In the genomic region with DNA sequence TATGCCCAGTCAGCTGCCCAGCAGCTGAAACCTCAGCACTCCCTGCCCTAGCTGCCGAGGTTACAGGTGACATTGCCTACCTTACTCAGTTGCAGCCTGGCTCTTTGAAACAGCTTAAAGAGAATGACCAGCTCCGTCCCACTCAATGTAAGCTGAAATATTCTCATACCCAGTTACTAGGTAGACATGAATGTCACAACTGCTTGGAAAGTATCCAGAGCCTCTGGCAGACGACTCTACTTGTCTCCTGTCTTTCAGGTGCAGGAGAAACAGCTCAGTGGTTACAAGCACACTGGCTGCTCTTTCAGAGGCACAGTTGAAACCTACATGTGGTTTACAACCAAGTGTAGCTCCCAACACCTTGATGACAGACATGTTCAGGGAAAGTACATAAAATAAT, we compare ENCODE assay signal across 25 mouse cellular contexts. TPM values are rescaled to one million over a fixed set of nuclear protein-coding genes. Genes with fewer than 3 reads are reported as not detected.
DNase-seq lines count a peak whose midpoint lies in the region; ATAC-seq and TF ChIP-seq lines count a peak whose summit lies in the region.
"Had no signal": no experiment of that assay in that cellular context is flagged by ENCODE, and none has a peak within 500 bp of the region (broad histone marks: within the 10 kb centered on the region; RNA-seq: fewer than 3 reads in every experiment).

No protein-coding gene starts in this region.

- peak; percentile 53 for DNase-seq in heart, adult 11 months
- no peak for DNase-seq in heart, postnatal 14 days
- peak; percentile 62 for DNase-seq in liver, adult 2 months (ENCODE audit: extremely low read depth, low read depth, low spot score)
- no peak for DNase-seq in liver
- DNase-seq in stomach, postnatal 0 days (ENCODE audit: low spot score), result no peak
- DNase-seq: adrenal gland, adult 8-10 months; adrenal gland, postnatal 14 days; adrenal gland, postnatal 36 days; B cell, adult 2 months; cerebellum, adult 11-12 months; cerebellum, adult 2 months; cerebellum, adult 9-10 months; cerebellum, postnatal 10 days; cerebellum, postnatal 25 days had no signal

- TF ChIP-seq EP300 in stomach, postnatal 0 days (optimal IDR thresholded peaks at IDR 0.05), result no peak

- no peak overlapping the region for H3K4me3 ChIP-seq in liver, adult 2 months (ENCODE audit: insufficient read depth, low read depth, low read length)
- H3K4me3 ChIP-seq in stomach, postnatal 0 days (ENCODE audit: low read depth, low read length), result no peak overlapping the region
- H3K4me3 ChIP-seq: embryonic facial prominence, embryonic 10.5 days; embryonic facial prominence, embryonic 12.5 days; forebrain, embryonic 10.5 days; forebrain, embryonic 12.5 days had no signal

- TF ChIP-seq CTCF in liver, adult 2 months (IDR thresholded peaks at IDR 0.05; ENCODE audit: low read depth, low read length), result no peak
- no peak for TF ChIP-seq CTCF in stomach, postnatal 0 days (IDR thresholded peaks at IDR 0.05; ENCODE audit: low read depth)

- H3K4me1 ChIP-seq in liver, adult 2 months (ENCODE audit: control insufficient read depth, insufficient read depth, low read length), result no peaks in the 10 kb centered on the region
- no peaks in the 10 kb centered on the region for H3K4me1 ChIP-seq in stomach, postnatal 0 days (replicated peaks; ENCODE audit: control insufficient read depth, insufficient read depth)
- H3K4me1 ChIP-seq: embryonic facial prominence, embryonic 10.5 days; embryonic facial prominence, embryonic 12.5 days; forebrain, embryonic 10.5 days; forebrain, embryonic 12.5 days had no signal

- intact Hi-C loops in heart, postnatal 14 days (cut with DNase I), result no loop called here

- no peak overlapping the region for H3K9ac ChIP-seq in liver, adult 2 months (ENCODE audit: low read depth, low read length)
- H3K9ac ChIP-seq in stomach, postnatal 0 days (ENCODE audit: low read length), result no peak overlapping the region
- H3K9ac ChIP-seq: embryonic facial prominence, embryonic 12.5 days; forebrain, embryonic 12.5 days had no signal

- H3K36me3 ChIP-seq in liver, adult 2 months (ENCODE audit: control insufficient read depth, insufficient read depth, low read length), result peaks cover 53% of the 10 kb centered on the region
- peaks cover 3% of the 10 kb centered on the region for H3K36me3 ChIP-seq in stomach, postnatal 0 days (ENCODE audit: control insufficient read depth, insufficient read depth, low read length)

- H3K4me2 ChIP-seq in stomach, postnatal 0 days (replicated peaks; ENCODE audit: low read depth), result no peak overlapping the region
- H3K4me2 ChIP-seq: embryonic facial prominence, embryonic 12.5 days; forebrain, embryonic 12.5 days had no signal

- no peaks in the 10 kb centered on the region for H3K79me2 ChIP-seq in liver, adult 2 months (ENCODE audit: control insufficient read depth, insufficient read depth, low read length)

- WGBS in liver, adult 2 months, result 39% methylated on average over 3 of the region's 3 CpGs
- 79% methylated on average over 3 of the region's 3 CpGs for WGBS in stomach, postnatal 0 days

- H3K27me3 ChIP-seq in liver, adult 2 months (ENCODE audit: control insufficient read depth, insufficient read depth, low read length), result no peaks in the 10 kb centered on the region
- no peaks in the 10 kb centered on the region for H3K27me3 ChIP-seq in stomach, postnatal 0 days (ENCODE audit: control insufficient read depth, insufficient read depth, low read length)
- H3K27me3 ChIP-seq: CH12.LX; embryonic facial prominence, embryonic 12.5 days; forebrain, embryonic 12.5 days; Patski had no signal

- no peak for ATAC-seq in stomach, postnatal 0 days (ENCODE audit: low FRiP score, low TSS enrichment)
- ATAC-seq: activated CD4-positive, CD25-positive, alpha-beta regulatory T cell, adult 4 months; CD4-positive, CD25-positive, alpha-beta regulatory T cell, adult 4 months; forebrain, embryonic 14.5 days; forebrain, embryonic 16.5 days; Patski had no signal

- no peak overlapping the region for H3K27ac ChIP-seq in liver, adult 2 months (replicated peaks; ENCODE audit: insufficient read depth, low read depth, low read length)
- H3K27ac ChIP-seq in stomach, postnatal 0 days (replicated peaks), result no peak overlapping the region
- H3K27ac ChIP-seq: embryonic facial prominence, embryonic 10.5 days; embryonic facial prominence, embryonic 12.5 days; forebrain, embryonic 10.5 days; forebrain, embryonic 12.5 days had no signal

- no peak for TF ChIP-seq POLR2A in liver, adult 2 months (IDR thresholded peaks at IDR 0.05; ENCODE audit: extremely low read depth, insufficient read depth, low read length)

- H3K9me3 ChIP-seq in stomach, postnatal 0 days (ENCODE audit: control insufficient read depth, low read length), result no peaks in the 10 kb centered on the region
- H3K9me3 ChIP-seq: embryonic facial prominence, embryonic 10.5 days; embryonic facial prominence, embryonic 12.5 days; forebrain, embryonic 10.5 days; forebrain, embryonic 12.5 days; G1E had no signal

RNA-seq across cellular contexts. Expression of a gene that starts 21.2 kb away (rescaled TPM):
- total RNA-seq in heart, postnatal 14 days (2021), result 1 to 10 TPM; 2.8 TPM
- total RNA-seq in liver, adult 2 months (2014; rRNA removed), result 0.09 and 0.13 TPM in 2 replicates
- 0.04 and 0.05 TPM in 2 replicates for polyA plus RNA-seq in liver, adult 2 months (2012; rRNA removed)
- polyA plus RNA-seq in stomach, postnatal 0 days (2015; fragmentation: Nextera tagmentation; extraction: Ambion mirVana), result 1.5 and 1.6 TPM in 2 replicates

RNA-seq across cellular contexts. Expression of a gene that starts 30.4 kb away (rescaled TPM):
- total RNA-seq in heart, postnatal 14 days (2021), result 100 to 1,000 TPM; 127 to 131 TPM
- total RNA-seq in liver, adult 2 months (2014; rRNA removed), result 4.1 and 5.2 TPM in 2 replicates
- polyA plus RNA-seq in liver, adult 2 months (2012; rRNA removed), result 2.9 and 4.4 TPM in 2 replicates
- polyA plus RNA-seq in stomach, postnatal 0 days (2015; fragmentation: Nextera tagmentation; extraction: Ambion mirVana), result 760 and 773 TPM in 2 replicates
- total RNA-seq: CH12.LX had no signal

RNA-seq across cellular contexts. Expression of a gene that starts 48.9 kb away (rescaled TPM):
- total RNA-seq in heart, postnatal 14 days (2021), result 10 to 100 TPM in 1 of 2 experiments, 1 to 10 TPM in 1; 6.5 to 10.2 TPM
- 73.2 and 76.7 TPM in 2 replicates for total RNA-seq in liver, adult 2 months (2014; rRNA removed)
- polyA plus RNA-seq in liver, adult 2 months (2012; rRNA removed), result 93.2 and 94.6 TPM in 2 replicates
- polyA plus RNA-seq in stomach, postnatal 0 days (2015; fragmentation: Nextera tagmentation; extraction: Ambion mirVana), result 111 and 121 TPM in 2 replicates

RNA-seq across cellular contexts. Expression of a gene that starts 52.3 kb away (rescaled TPM):
- 1 to 10 TPM; 8.6 to 9.5 TPM for total RNA-seq in heart, postnatal 14 days (2021)
- total RNA-seq in liver, adult 2 months (2014; rRNA removed), result 30.4 and 33.8 TPM in 2 replicates
- polyA plus RNA-seq in liver, adult 2 months (2012; rRNA removed), result 86.2 and 91.8 TPM in 2 replicates
- 8.1 and 9.5 TPM in 2 replicates for polyA plus RNA-seq in stomach, postnatal 0 days (2015; fragmentation: Nextera tagmentation; extraction: Ambion mirVana)

RNA-seq across cellular contexts. Expression of a gene that starts 53.2 kb away (rescaled TPM):
- 10 to 100 TPM; 40.9 to 44.9 TPM for total RNA-seq in heart, postnatal 14 days (2021)
- 23.1 and 25.8 TPM in 2 replicates for total RNA-seq in liver, adult 2 months (2014; rRNA removed)
- polyA plus RNA-seq in liver, adult 2 months (2012; rRNA removed), result 6.7 and 6.9 TPM in 2 replicates
- 99.4 and 104 TPM in 2 replicates for polyA plus RNA-seq in stomach, postnatal 0 days (2015; fragmentation: Nextera tagmentation; extraction: Ambion mirVana)

Comparison
In these comparisons a context has a peak if more than half of its experiments do, and no peak if none do; other contexts are left out.
1. DNase-seq: peak in heart, adult 11 months (single experiment) and liver, adult 2 months (single experiment); none in heart, postnatal 14 days (0 of 2), liver (single experiment) and stomach, postnatal 0 days (single experiment).
2. RNA of a gene that starts 30.4 kb away (total RNA-seq): 127 to 131 TPM in heart, postnatal 14 days; 4.1 to 5.2 TPM in liver, adult 2 months; every median in the first group is over 10 times any median in the second.